Mouse (Mus musculus) embryo, embryonic 10.5 days (tissue): ENCODE measurements at regions not wholly inside any gene's neighbourhood (a gene's known extent, or its start where the extent isn't known, plus 50 kb on each side); places are given as distances from the start of the nearest gene placed in this dataset.
A peak's percentile ranks its signal among the peaks of the same experiment; 100 is the strongest.

Experiments used
- DNase-seq: peaks from one replicate; pipeline ENCODE4 v3.0.0-alpha.2; 2015; ENCODE audit warnings: low spot score

GRCm38 (mm10) chr19:50766171-50766570 is 87.7 kb upstream of the Sorcs1 start:
- peak; percentile 13 for DNase-seq
